Mouse (Mus musculus) heart, postnatal 10 days (tissue): ENCODE data around the gene Man2a1. TPM values are rescaled to one million over a fixed set of nuclear protein-coding genes. Genes with fewer than 3 reads are reported as not detected.

Source experiments
- DNase-seq, 2 experiments: peaks; one replicate each; pipeline ENCODE4 v3.0.0; 2021
- intact Hi-C: fragments of 180-260 bp; cut with DNase I; formaldehyde crosslinking; loops from one replicate; pipeline ENCODE4 v1.15.1; 2025
- total RNA-seq, 2 experiments: library from RNA; stranded (reverse); gene quantifications; 2 replicates each; pipeline ENCODE4 v1.2.3; 2021

Gene Man2a1
- total RNA-seq, 2 experiments from 2014 or later: 27.5 to 35.6 TPM

DNA sequence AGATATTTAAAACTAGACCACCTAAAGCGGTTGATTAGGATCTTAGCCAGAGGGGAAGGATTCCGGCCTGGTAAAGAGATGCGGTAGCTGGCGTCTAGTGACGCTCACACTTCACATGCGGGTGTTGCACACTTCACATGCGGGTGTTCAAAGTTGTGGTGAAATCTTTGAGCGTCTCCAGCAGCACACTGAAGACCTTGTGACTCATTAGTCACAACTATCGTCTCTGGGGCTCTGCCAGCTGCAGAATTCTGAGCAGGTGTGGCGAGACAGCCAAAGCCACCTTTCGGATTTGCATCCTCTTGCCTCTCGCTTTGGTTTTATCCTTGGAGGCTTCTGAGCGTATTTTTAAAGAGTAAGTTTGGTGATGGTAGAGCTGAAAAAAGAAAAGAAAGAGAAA is 187.8 kb downstream of the Man2a1 start:
- intact Hi-C loops: no loop called here
- no peak for DNase-seq

DNA sequence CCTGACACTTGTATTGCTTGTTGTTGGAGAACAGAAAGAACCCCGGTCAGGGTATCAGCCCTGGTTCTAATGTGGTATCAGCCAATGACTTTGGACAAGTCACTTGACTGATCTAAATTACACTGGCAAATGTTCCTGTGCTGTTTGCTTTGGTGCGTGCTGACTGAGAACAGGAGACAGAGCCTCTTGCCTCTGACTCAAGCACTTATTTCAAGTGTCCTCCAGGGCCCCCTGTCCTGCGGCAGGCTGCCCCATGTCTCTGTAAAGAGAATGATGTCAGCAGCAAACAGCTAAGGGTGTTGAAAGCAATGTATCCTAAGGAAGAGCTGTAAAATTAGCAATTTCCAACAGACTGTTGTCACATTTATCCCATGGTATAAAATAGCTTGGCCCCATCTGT is 188.6 kb downstream of the Man2a1 start:
- intact Hi-C loops: no loop called here
- peak in 1 of 2 experiments; percentile 9 for DNase-seq

DNA sequence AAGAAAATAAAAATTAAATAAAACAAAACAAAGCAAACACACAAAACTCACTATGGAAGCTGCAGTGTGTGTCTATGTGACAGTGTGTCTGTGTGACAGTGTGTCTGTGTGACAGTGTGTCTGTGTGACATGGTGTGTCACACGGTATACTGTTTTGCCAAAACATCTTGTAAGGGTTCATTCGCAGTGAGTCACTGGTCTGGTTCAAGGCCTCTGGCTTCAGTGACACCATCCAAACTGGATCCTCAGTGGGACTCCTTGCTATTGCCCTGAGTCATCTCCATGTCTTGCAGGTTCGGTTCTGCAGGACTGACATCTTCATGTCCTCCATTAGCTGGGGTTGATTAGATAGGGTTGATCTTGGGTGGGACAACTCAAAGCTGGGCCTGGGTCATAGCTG is 191.5 kb downstream of the Man2a1 start:
- intact Hi-C loops: no loop called here
- DNase-seq: no peak

DNA sequence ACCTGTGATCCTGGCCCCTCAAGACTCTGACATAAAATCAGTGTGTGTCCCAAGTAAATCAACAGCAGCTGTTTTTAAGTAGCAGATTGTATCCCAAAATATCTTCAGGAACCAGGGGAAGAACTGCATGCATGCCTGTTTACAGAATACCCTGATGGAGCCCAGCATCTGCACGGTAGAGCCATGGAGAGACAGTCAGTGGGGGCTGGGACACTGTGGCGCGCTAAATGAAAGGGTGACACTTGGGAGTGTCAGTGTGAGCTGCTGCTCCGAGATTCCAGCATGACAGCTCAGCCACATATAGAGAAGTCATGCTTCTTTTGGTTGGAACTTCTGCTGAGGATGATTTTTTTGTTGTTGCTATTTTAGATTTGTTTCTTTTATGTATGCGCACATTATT is 192.1 kb downstream of the Man2a1 start:
- no peak for DNase-seq
- intact Hi-C loops: no loop called here

DNA sequence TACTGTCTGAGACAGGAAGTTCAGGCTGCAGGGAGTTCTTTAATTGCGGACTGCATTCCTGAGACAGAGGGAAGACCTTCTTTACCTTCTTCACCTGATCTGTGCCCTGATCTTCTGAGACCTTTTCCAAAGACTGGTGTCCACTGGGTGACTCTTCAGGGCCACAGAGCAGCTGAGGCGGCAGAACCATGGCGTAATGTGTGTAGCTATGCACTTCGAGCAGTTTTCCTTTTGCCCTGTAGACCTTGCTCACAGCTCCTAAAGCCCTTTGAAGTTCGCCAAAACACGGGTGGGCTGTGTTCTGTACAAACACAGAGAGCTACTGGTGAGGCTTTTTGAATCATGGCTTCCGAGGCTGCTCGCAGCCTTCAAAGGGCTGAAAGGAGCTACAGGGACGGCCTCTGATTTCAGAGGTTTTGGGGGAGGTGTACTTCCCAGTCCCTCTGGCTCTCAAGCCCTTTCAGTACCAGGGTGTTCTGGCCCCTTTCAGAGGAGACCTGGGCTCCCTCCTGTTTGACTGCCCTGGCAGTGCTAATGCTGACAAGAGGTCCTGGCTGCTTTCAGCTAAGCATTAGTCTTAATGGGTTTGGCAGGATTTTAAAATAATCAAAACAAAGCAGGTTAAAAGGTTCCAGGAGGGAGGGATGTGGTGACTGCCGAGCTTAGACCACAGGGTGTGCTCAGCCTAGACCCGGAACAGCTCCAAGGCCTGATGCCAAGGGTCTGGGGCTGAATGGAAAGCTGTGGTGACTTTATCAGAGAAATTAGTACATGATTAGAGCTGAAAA is 201.8 kb downstream of the Man2a1 start:
- intact Hi-C loops: no loop called here
- no peak for DNase-seq

DNA sequence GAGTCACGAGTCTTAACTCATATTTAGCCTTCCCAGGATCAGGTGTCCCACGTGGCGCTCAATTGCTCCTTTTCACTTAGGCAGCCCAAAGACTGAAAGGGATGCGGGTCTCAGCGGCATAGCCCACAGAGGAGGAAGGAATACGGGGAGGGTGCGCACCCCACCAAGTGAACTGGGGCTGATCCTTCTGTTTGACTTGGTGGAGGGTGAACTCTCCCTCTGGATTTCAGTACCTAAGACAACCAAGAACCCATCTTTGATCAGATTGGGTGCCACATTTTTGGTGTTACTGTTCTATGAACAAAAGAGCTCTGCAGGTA is 202.4 kb downstream of the Man2a1 start:
- no peak for DNase-seq
- intact Hi-C loops: no loop called here

Other genes starting within 250 kb of the Man2a1 start
- not detected for gene 4930583I09Rik, start 235.3 kb downstream of the Man2a1 start, total RNA-seq